Mouse (Mus musculus) hindbrain, embryonic 14.5 days (tissue): ENCODE results near the gene Lhx1. TPM values are rescaled to one million over a fixed set of nuclear protein-coding genes. Genes with fewer than 3 reads are reported as not detected.
A peak's percentile ranks its signal among the peaks of the same experiment; 100 is the strongest.

Source experiments
- ATAC-seq: fragments of 200-750 bp; cut with Nextera tagmentation; 2 replicates; pipeline ENCODE4 v1.8.0; 2017; ENCODE audit warnings: moderate number of reproducible peaks, mild to moderate bottlenecking, moderate TSS enrichment, moderate library complexity; ENCODE audit not compliant: low FRiP score
- DNase-seq: peaks from one replicate; pipeline ENCODE4 v3.0.0-alpha.2; 2015; ENCODE audit warnings: low spot score
- H3K27ac ChIP-seq: fragments of 300-500 bp; sonication (generic); 2 replicates; pipeline ENCODE4 v1.5.1; 2014; ENCODE audit warnings: mild to moderate bottlenecking, moderate library complexity
- H3K27me3 ChIP-seq: fragments of 300-500 bp; sonication (generic); 2 replicates; pipeline ENCODE4 v1.6.1; 2014; ENCODE audit warnings: mild to moderate bottlenecking, low read length, mixed read lengths; ENCODE audit not compliant: control insufficient read depth, insufficient read depth
- H3K36me3 ChIP-seq: fragments of 300-500 bp; sonication (generic); replicated peaks from 2 replicates; pipeline ENCODE4 v1.6.1; 2014; ENCODE audit not compliant: control insufficient read depth, insufficient read depth
- H3K4me1 ChIP-seq: fragments of 300-500 bp; sonication (generic); replicated peaks from 2 replicates; pipeline ENCODE4 v1.6.1; 2014; ENCODE audit warnings: antibody characterized with exemption, low read length, mixed read lengths; ENCODE audit not compliant: control insufficient read depth, insufficient read depth
- H3K4me2 ChIP-seq: fragments of 300-500 bp; sonication (generic); replicated peaks from 2 replicates; pipeline ENCODE4 v1.6.1; 2014; ENCODE audit warnings: mild to moderate bottlenecking, moderate library complexity
- H3K4me3 ChIP-seq: fragments of 300-500 bp; sonication (generic); replicated peaks from 2 replicates; pipeline ENCODE4 v1.5.1; 2014; ENCODE audit warnings: mild to moderate bottlenecking, low read length
- H3K9ac ChIP-seq: fragments of 300-500 bp; sonication (generic); 2 replicates; pipeline ENCODE4 v1.6.1; 2014
- H3K9me3 ChIP-seq: fragments of 300-500 bp; sonication (generic); 2 replicates; pipeline ENCODE4 v1.6.1; 2016; ENCODE audit warnings: low read length; ENCODE audit not compliant: control insufficient read depth
- WGBS: fragments of 180-500 bp; shearing (Covaris S2); extraction: QIAGEN DNeasy Blood & Tissue Kit; methylation state at CpG from one replicate; pipeline ENCODE4 v1.1.7; 2014; 5-methylcytosine and 5-hydroxymethylcytosine counted together
- polyA plus RNA-seq: library from polyadenylated mRNA; unstranded; fragments of >200 nt; fragmentation: Nextera tagmentation; extraction: Ambion mirVana; gene quantifications from 2 replicates; pipeline ENCODE4 v1.2.1, GENCODE M21; 2014

Gene Lhx1
- polyA plus RNA-seq, 1 experiment from 2014 or later, result 43.2 TPM

DNA sequence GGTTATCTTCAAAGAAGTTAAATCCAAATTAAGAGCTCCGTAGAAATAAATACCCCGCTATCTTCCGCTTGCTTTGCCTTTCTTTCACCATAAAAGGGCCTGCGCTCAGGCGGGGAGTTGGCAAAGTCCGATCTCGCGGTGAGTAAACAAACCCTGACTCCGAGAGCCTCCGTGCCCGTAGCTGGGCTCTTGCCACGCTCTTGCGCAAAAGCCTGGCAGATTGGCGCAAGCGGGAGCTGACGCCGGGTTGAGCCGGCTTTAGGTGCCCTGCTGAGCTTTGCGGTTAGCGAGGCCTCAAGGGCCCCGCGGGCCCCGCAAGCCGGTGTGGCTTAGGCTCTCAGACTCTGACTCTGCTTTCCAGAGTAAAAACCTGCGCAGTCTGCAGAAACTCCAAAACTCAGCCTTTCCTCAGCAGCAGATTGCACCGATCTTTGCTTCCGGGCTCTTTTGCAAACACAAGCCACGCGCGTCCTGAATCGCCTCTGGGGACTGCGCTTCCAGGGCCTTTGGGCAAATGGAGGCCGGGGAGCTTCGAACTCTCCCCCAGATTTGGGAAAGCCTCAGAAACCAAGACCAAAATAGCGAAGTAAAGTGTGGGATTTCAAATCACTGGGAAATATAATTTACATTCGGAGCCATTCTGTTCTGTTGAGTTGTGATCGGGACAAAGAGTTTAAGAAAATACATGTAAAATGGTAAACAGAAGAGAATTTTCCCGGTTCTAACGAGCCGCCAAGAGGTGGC lies 2.6 kb downstream of the Lhx1 start:
- Histone ChIP-seq H3K9ac (peak overlapping the region; percentile 90), H3K27me3 (peaks cover 57% of the 10 kb centered on the region), H3K4me1 (peaks cover 4% of the 10 kb centered on the region; the same call in 1 of the 2 replicates), H3K36me3 (peaks cover 18% of the 10 kb centered on the region), H3K4me2 (peak overlapping the region; percentile 61), H3K9me3 (no peaks in the 10 kb centered on the region), H3K4me3 (peak overlapping the region; percentile 61), H3K27ac (peak overlapping the region; percentile 87)
- ATAC-seq, result no peak
- under 1% methylated on average over 40 of the region's 40 CpGs for WGBS
- peak; percentile 55 for DNase-seq

DNA sequence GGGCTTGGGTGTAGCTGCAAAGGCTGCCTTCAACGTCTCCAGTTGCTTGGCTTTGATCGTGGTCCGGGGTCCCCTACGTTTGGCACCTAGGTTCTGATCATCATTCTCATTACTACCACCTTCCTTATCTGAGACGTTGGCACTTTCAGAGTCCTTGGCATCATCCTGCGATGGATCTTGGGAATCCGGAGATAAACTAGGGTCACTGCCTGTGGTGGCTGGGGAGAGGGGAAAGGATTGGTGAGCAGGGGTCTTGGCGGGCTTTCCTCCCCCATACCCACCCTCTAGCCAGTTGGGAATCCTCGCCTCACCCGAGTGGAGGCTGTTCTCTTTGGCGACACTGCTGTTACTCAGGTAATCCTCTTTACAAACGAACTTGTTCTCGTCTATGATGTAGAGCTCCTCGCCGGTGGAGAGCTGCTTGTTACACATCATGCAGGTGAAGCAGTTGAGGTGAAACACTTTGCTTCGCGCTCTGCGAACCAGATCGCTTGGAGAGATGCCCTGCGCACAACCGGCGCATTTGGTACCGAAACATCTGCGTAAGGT lies 3.5 kb downstream of the Lhx1 start:
- H3K36me3 ChIP-seq, result peaks cover 22% of the 10 kb centered on the region
- peak overlapping the region; percentile 61 for H3K4me3 ChIP-seq
- no peak for ATAC-seq
- WGBS, result 6% methylated on average over 24 of the region's 24 CpGs
- H3K9ac ChIP-seq, result peak overlapping the region; percentile 90
- H3K27ac ChIP-seq, result peak overlapping the region; percentile 87
- H3K4me2 ChIP-seq, result peak overlapping the region; percentile 61
- peaks cover 4% of the 10 kb centered on the region; the same call in 1 of the 2 replicates for H3K4me1 ChIP-seq
- H3K9me3 ChIP-seq, result no peaks in the 10 kb centered on the region
- peaks cover 62% of the 10 kb centered on the region for H3K27me3 ChIP-seq
- DNase-seq, result no peak

DNA sequence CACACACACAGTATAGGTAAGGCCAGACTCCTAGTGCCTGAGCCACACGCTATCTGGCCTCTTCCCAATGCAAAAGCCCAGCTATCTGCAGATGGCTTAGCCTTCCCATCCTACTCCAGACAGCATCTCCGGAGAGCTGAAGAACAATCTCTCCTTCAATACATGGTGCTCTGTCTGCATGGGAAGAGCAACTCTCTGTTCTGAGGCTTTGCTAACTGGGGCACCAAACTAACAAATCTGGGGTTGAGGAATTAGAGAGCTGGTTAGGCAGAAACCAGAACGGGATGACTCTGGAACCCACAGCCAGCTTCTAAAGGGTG lies 4.3 kb downstream of the Lhx1 start:
- WGBS, result 10% methylated on average over 3 of the region's 3 CpGs
- DNase-seq (peak; percentile 25), ATAC-seq (no peak)

DNA sequence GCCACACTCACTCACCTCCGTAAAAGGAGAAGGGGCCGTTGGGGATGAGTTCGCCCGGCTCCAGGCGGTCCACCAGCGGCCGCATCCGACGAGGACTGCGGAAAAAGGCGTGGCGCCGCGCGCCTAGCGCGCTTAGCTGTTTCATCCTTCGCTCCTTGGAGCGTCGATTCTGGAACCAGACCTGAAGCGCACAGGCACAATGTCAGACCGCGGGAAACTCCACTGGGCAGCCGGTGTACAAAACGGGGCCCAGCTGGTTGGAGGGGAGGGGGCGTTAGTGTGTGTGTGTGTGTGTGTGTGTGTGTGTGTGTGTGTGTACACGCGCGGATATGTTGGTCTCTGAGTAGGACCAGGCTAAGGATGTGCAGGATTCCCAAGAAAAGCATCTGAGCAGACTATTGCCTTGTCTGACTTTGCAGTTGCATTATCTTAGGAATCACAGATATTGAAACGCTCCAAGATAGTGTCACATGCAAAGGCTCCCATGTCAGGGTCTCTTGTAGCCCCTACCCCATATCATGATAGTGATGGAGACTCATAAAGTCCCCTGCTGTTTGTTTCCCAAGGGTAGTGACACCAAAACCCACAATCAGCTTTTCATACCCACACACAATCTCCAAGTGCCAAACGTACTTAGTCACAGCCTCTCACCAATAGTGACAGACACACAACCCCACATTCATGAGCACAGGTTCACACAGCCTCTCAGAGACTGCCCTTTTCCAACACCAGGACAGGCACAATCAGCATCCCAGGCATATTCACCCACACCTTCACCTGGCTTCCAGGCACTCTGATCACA lies 4.9 kb downstream of the Lhx1 start:
- WGBS, result 3% methylated on average over 30 of the region's 31 CpGs
- H3K27me3 ChIP-seq, result peaks cover 68% of the 10 kb centered on the region
- peaks cover 22% of the 10 kb centered on the region for H3K36me3 ChIP-seq
- ATAC-seq (no peak), DNase-seq (peak; percentile 32)
- H3K9ac ChIP-seq, result peak overlapping the region; percentile 90
- peak overlapping the region; percentile 61 for H3K4me3 ChIP-seq
- H3K27ac ChIP-seq, result peak overlapping the region; percentile 87
- peak overlapping the region; percentile 61 for H3K4me2 ChIP-seq
- H3K9me3 ChIP-seq, result no peaks in the 10 kb centered on the region
- H3K4me1 ChIP-seq, result peaks cover 4% of the 10 kb centered on the region; the same call in 1 of the 2 replicates

More for the DNA sequence above, 4.3 kb downstream of the Lhx1 start:
- Histone ChIP-seq H3K9me3 (no peaks in the 10 kb centered on the region), H3K9ac (peak overlapping the region; percentile 90), H3K4me3 (peak overlapping the region; percentile 61), H3K36me3 (peaks cover 22% of the 10 kb centered on the region), H3K27me3 (peaks cover 66% of the 10 kb centered on the region), H3K27ac (peak overlapping the region; percentile 87), H3K4me2 (peak overlapping the region; percentile 61), H3K4me1 (peaks cover 4% of the 10 kb centered on the region; the same call in 1 of the 2 replicates)

DNA sequence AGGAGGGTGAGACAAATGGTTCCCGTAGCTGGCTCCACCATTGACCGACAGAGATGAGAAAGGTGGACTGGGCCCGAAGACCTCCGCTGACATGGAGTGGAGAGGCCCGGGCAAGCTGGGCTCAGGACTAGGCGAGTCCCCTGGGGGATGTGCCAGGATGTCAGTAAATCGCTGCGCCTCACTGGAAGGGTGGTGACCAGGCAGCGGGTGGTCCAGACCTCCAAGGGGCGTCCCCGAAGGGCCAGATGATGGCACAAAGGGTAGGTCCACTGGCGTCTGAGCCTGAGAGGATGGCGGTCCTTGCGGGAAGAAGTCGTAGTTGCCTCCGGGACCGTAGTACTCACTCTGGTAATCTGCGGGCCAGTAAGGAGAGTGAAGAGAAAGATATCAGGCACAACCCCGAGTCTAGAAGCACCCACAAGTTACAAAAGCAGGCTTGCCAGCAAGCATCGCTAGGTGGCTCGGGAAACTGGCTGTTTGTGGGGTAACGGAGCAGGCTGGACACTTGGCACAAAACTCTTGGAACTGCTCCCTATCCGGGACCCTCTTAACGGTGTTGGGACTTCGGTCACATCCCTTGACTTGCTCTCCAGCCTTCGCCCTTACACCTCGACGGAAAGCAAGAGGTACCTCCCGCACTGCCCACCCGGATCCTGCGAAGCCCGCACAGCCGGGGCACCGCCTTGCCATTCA lies 5.6 kb downstream of the Lhx1 start:
- no peak for ATAC-seq
- no peak for DNase-seq

DNA sequence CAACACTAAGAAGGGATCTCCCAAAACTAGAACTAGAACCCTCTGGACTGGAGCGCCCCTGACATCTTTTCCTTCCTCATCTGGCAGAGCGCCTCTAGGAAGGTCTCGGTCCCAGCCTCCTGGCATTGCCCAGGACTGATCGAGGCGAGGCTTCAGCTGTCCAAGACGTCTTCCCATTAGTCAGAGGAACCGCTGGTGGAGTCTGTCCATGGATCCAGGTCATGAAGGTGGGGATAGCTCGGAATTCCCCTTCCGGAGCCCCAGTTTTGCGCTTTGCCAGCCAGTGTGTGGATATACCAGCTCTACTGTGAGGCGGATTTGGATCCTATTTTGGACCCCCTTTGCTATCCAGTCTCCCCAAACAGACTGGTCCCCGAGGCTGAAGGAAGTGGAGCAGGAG lies 6.3 kb downstream of the Lhx1 start:
- Histone ChIP-seq H3K4me3 (peak overlapping the region; percentile 61), H3K9me3 (no peaks in the 10 kb centered on the region), H3K27ac (peak overlapping the region; percentile 87), H3K4me1 (peaks cover 3% of the 10 kb centered on the region; the same call in 1 of the 2 replicates), H3K27me3 (peaks cover 81% of the 10 kb centered on the region), H3K4me2 (peak overlapping the region; percentile 61), H3K36me3 (peaks cover 22% of the 10 kb centered on the region), H3K9ac (peak overlapping the region; percentile 90)
- DNase-seq (no peak), ATAC-seq (no peak)
- WGBS, result 12% methylated on average over 12 of the region's 12 CpGs

More for the DNA sequence above, 5.6 kb downstream of the Lhx1 start:
- Histone ChIP-seq H3K4me2 (peak overlapping the region; percentile 61), H3K4me1 (peaks cover 2% of the 10 kb centered on the region; the same call in 1 of the 2 replicates), H3K4me3 (peak overlapping the region; percentile 61), H3K9me3 (no peaks in the 10 kb centered on the region), H3K27ac (peak overlapping the region; percentile 87), H3K36me3 (peaks cover 22% of the 10 kb centered on the region), H3K27me3 (peaks cover 76% of the 10 kb centered on the region), H3K9ac (peak overlapping the region; percentile 90)
- WGBS, result 2% methylated on average over 34 of the region's 34 CpGs

DNA sequence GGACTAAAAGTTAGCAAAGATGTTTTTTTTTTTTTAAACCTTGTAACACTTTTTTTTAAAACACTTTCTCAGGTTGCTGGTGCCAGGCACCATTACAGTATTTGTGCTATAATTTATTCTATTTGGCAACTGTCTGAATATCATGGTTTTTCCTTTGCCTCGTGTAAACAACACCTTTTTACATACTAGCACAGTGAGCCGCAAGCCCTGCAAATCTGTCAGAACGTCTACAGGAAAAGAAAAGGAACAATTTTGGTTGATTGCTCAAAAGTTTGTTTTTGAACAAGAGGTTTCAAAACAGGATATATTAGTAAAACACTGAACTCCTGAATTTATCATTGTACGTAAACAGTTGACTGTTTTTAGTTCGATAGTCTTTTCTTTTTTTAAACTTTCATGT lies 7.1 kb downstream of the Lhx1 start:
- H3K27me3 ChIP-seq, result peaks cover 81% of the 10 kb centered on the region

DNA sequence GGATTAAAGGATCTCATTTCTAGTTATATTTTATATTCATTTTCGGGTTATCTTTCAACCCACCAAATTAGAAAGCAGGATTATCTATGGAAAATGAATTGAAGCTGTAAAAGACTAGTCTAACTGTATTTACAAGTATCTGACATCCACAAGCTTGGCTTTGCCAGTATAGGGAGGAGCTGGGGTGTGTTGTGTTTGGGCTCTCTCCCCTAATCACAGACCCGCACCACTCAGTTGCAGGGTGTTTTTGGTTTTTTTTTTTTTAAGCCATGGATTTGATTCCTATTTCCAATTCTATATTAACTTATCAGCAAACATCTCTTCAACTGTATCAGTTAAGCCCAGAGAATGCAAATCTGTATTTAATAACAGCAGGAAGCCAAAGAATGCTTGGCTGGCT lies 7.9 kb downstream of the Lhx1 start:
- H3K27me3 ChIP-seq, result peaks cover 77% of the 10 kb centered on the region
- peaks cover 22% of the 10 kb centered on the region for H3K36me3 ChIP-seq
- WGBS, result 12% methylated on average over 2 of the region's 2 CpGs
- H3K4me3 ChIP-seq, result peak overlapping the region; percentile 31
- no peak for ATAC-seq
- H3K9ac ChIP-seq, result peak overlapping the region; percentile 79
- peak overlapping the region; percentile 93 for H3K27ac ChIP-seq
- no peaks in the 10 kb centered on the region for H3K9me3 ChIP-seq
- peak; percentile 28 for DNase-seq
- H3K4me1 ChIP-seq, result peaks cover 12% of the 10 kb centered on the region
- H3K4me2 ChIP-seq, result peak overlapping the region; percentile 70

More for the DNA sequence above, 7.1 kb downstream of the Lhx1 start:
- H3K9me3 ChIP-seq, result no peaks in the 10 kb centered on the region
- H3K36me3 ChIP-seq, result peaks cover 22% of the 10 kb centered on the region
- H3K4me2 ChIP-seq, result peak overlapping the region; percentile 61
- DNase-seq, result peak; percentile 26
- H3K9ac ChIP-seq, result peak overlapping the region; percentile 90
- WGBS, result 27% methylated on average over 5 of the region's 5 CpGs
- H3K4me1 ChIP-seq, result peaks cover 6% of the 10 kb centered on the region; the same call in 1 of the 2 replicates
- H3K27ac ChIP-seq, result peak overlapping the region; percentile 87
- peak overlapping the region; percentile 61 for H3K4me3 ChIP-seq
- no peak for ATAC-seq
